Mouse (Mus musculus) heart, postnatal 0 days (tissue): ENCODE results near the gene Sh3bgrl2.

Experiments
- CTCF ChIP-seq: IDR thresholded peaks from 2 replicates; pipeline ENCODE4 v1.5.1; 2016; ENCODE audit warnings: antibody characterized with exemption, control low read depth, low read depth
- EP300 ChIP-seq: IDR thresholded peaks from 2 replicates; pipeline ENCODE4 v1.6.1; 2016; ENCODE audit warnings: antibody characterized with exemption, low read depth

- no peak for TF ChIP-seq CTCF
- TF ChIP-seq EP300 = no peak
Measured at GRCm38 (mm10) chr9:83635997-83636396, 87.9 kb downstream of the Sh3bgrl2 start.
